Mouse (Mus musculus) layer of hippocampus, adult 11-12 months (tissue): ENCODE results near the gene Eif4b.

Source experiments
- DNase-seq: peaks from one replicate; pipeline ENCODE4 v3.0.0; 2022; ENCODE audit warnings: low spot score

The Eif4b gene

GRCm38 (mm10) chr15:102116753-102117415 lies 43.3 kb downstream of the Eif4b start:
- DNase-seq, result no peak

DNA sequence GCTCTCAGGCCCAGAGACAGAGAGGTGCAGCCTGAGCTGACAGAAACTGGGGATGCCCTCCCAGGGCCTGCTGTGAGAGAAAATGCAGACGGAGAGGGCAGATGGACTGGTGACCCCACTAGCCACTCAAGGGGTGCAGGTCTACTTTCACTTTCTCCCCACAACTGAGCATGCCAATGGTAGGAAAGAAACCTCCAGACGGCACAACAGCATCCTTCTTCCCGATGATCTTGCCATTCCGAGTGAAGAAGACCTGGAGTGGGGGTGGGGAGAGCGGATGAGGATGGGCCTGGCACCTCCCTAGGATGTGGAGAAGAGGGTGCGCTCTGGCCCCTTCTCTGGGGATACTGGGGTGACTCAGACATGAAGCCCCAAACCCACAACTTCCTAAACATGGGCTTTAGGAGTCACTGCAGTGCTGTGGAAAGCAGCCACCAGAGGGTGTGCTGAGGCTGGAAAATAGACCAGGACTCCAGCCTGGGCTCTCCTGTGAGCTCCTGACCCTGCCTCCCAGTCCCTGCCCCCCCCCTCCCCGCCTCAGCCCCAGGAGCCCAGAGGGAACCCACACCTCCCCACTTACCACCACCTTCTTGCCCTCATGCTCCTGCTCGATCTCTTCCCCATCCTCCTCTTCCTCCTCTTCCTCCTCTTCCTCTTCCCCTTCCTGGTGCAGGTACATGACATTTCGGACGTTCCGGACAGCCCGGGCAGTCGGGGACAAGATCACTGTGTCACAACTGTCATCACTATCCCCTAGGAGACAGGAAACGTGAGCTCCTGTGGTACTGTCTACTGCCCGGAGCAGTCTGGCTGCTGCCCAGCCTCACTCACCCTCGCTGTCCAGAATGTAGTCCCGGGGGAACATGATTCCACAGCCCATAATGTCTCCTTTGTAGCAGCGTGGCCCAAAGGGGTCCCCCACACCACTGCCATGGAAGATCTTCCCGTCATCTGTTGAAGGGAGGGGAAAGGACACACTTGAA lies 44.2 kb downstream of the Eif4b start:
- DNase-seq, result no peak

DNA sequence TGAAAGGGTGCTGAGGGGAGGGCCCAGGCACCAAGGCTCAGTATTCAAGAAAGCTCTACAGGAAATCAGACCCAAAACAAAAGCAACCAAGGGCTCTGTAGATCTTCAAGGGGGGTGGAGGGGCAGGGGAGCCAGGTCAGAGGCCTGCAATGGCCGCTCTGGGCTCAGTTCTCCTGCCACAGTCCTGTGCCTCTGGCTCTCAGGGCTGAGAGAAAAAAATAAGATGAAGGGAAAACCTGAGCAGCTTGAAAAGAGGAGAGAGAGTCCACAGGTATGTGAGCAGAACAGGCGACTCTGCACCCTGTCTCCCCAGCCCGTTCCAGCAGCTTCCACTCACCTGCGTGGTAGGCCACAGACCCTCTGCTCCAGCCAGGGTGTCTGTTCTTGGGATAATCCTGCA lies 45.0 kb downstream of the Eif4b start:
- no peak for DNase-seq

- DNase-seq, result no peak
Measured at GRCm38 (mm10) chr15:102119121-102119830, 45.7 kb downstream of the Eif4b start.

DNA sequence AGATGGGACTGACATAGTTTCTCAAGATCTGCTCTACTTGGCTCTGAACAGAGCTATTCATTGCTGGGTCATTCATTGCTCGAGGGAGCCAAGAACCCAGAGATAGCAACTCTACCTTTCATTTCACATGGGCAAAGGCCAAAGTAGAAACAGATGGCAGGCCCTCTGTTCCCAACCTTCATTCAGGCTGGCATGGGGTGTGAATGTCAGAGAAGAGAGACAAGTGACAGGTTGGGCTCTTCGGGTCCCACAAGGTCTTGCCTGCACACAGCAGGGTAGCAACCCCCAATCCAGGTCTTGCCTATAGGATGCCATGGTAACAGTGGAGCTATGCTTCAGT lies 46.2 kb downstream of the Eif4b start:
- no peak for DNase-seq

- no peak for DNase-seq
Measured at GRCm38 (mm10) chr15:102120530-102120929, 47.0 kb downstream of the Eif4b start.

GRCm38 (mm10) chr15:102126303-102126702 lies 52.7 kb downstream of the Eif4b start:
- DNase-seq, result no peak

DNA sequence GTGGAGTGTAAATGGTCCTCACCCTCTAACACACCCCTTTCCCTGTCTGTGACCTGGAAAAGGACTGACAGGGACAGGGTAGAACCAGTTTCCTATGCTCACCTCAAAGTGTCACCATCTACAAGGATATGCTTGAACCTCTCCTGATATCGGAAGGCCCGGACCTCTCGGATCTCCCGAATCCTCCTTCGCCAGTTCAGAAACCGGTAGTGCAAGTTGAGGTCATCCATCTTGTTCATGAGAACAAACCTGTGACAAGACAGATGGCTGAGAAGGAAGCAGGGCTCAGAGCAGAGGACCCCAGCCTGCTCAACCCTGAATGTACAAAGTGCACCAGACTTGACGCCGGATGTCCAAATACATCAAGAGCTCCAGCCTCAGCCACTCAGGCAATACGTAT lies 59.7 kb downstream of the Eif4b start:
- DNase-seq, result no peak

DNA sequence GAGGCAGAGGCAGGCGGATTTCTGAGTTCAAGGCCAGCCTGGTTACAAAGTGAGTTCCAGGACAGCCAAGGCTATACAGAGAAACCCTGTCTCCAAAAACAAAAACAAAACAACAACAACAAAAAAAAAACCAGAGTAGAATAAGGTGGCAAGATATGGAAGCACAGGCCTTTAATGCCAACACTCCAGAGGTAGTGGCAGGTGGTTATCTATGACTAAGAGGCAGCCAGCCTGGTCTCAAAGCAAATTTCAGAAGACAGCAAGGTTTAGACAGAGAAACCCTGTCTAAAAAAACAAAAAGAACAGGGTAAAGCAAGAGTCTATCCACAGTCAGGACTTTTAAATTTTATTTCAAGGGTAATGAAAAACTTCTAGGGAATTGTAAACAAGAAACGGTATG lies 61.1 kb downstream of the Eif4b start:
- DNase-seq, result no peak

- no peak for DNase-seq
Measured at GRCm38 (mm10) chr15:102135522-102136128, 62.1 kb downstream of the Eif4b start.

GRCm38 (mm10) chr15:102136129-102136758 lies 62.7 kb downstream of the Eif4b start, which contains the start of gene Spryd3:
Gene Spryd3 (minus strand): TSS chr15:102136234.
- peak; percentile 98 for DNase-seq

GRCm38 (mm10) chr15:102141120-102141519 lies 67.5 kb downstream of the Eif4b start:
- DNase-seq, result no peak

- no peak for DNase-seq
Measured at GRCm38 (mm10) chr15:102142914-102143912, 69.6 kb downstream of the Eif4b start.

GRCm38 (mm10) chr15:102144274-102144711 lies 70.7 kb downstream of the Eif4b start, which contains the start of gene Igfbp6:
Gene Igfbp6 (plus strand): TSS chr15:102144362.
- DNase-seq, result no peak

DNA sequence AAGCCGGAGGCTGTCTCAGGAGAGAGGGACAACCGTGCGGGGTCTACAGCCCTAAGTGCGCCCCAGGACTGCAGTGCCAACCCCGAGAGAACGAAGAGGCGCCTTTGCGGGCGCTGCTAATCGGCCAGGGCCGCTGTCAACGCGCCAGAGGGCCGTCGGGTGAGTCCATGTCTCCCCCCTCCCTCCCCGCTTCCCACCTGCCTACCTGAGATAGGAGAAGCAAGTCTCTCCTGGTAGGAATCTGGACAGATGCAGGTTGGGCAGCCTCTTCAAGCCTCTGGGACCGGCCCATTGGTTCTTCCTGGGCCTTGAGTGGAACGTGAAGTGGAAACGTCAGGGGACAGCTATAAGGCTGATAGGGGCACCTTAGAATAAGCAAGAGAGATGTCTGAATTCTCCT lies 71.2 kb downstream of the Eif4b start:
- DNase-seq, result no peak

DNA sequence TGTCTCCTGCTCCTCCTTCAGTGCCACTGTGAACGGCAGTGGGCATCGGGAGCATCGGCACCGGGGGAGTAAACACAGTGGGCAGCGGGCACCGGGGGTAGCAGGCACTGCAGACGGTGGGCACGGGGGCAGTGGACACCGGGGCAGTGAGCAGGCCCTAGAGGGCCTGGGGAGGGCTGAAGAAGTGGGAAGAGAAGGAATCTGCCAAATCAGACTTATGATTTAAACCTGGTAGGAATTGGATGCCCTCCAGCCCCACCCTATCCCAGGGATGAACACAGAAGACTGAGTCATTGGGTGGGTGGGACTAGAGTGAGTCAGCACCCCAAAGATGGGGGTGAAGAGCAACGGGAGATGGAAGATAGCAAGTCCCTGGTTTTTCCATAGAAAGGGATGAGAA lies 71.8 kb downstream of the Eif4b start:
- DNase-seq, result no peak

DNA sequence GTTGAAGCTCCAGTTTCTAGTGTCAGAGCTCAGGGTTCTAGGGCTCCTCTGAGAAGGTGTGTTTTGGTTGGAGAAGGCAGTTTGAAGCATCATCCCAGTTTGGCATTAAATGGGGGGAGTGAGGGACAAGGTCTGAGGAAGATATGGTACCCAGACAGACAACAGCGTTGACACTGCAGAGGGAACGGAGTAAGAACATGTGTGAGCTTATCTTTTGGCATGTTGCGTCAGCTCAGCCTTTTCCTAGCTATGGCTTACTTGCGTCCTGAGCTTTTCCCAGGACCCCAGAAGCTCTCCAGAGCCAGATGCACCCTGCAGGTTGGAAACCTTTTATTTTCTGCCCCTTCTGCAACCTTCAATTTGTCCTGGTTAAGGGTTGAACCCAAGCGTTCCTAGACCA lies 72.5 kb downstream of the Eif4b start:
- no peak for DNase-seq
